Mouse (Mus musculus) leukemia stem cell, adult 10-12 weeks (primary cell): ENCODE data around the gene Timm10. TPM values are rescaled to one million over a fixed set of nuclear protein-coding genes. Genes with fewer than 3 reads are reported as not detected.

Experiments
- polyA plus RNA-seq: library from polyadenylated mRNA; stranded (reverse); fragments of >175 nt; gene quantifications from 2 replicates; pipeline ENCODE4 v1.2.3, GENCODE M21; 2012; ENCODE audit warnings: low replicate concordance

Timm10 gene
- 2.3 and 7.3 TPM in 2 replicates for polyA plus RNA-seq

DNA sequence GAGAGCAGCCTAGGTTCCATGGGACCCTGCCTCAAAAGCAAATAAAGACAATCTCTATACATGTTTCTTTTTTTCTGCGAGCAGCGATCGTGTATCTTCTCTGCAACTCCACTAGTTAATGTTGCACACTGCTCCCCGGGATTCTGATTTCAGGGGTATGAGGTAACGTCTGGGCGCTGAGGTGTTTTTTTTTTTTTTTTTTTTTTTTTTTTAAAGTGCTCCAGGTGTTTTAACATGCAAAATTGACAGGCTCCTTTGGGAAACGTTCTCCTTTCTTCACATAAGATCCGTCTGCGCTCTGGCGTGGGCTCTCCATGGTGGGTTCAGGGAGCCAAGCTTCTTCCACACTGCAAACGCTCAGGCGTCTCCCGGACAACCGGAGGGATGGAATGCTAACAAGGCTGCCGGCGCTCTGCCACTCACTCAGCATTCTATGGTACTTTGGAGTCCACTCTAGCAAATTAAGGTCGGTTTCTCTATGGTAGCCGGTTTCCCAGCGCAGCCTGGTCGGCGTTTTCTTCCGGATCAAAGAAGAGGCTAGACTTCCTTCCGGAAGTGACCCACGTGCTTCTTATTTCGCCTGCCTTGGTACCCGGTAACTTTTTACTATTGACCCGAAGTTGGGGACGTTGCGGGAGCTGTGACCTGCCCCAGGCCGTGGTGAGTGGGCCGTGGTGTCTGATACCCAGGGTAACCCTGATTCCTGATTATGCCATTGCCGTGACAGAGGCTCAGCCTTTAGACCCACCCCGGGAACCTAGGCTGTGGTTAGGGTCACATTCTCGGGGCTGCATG is at the start of gene Timm10:
TSS of gene Timm10 (plus strand) at position 510 of the 795 bp plus-strand sequence.

DNA sequence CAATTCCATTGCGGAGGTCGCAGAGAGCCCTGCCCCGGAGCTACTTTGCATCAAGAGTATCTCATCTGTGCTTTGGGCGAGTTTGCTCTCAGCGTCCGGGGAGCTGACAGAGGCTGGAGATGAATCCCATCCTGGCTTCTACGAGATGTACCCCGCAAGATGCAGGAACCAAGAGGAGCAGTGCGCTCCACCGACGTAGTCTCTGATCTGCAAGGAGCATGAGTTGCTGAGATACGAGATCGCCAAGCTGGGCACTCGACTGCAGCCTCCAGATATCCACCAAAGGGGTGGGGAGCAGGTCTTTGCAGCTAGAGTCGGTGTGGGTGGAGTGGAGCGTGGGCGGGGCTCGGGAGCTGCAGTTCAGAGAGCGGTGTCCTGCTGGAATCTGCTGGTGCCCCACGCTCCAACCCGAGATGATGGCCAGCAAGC is 28.3 kb upstream of the Timm10 start, which contains the start of gene Ube2l6:
TSS of gene Ube2l6 (plus strand) at position 336 of the 429 bp plus-strand sequence.

DNA sequence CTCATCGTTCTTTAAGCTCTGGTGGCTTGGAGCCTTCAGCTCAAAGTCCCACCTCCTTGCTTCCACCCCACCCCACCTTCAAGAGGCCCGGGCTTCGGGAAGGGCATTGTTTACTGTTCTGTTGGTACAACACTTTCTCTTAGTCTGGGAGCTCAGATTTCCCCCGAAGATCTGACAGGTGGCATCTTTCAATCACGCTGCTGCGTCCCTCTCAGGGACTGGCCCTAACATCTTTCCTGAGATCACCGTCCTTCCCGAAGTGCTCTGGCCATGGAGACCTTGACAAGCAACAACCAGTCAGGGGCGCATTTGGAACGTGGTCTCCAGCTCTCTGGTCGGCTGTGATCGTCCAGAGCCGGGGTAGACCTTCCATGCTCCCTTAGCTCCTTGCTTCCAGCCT is 4.2 kb upstream of the Timm10 start, which contains the start of gene Smtnl1:
TSS of gene Smtnl1 (minus strand) at position 101 of the 400 bp plus-strand sequence.

DNA sequence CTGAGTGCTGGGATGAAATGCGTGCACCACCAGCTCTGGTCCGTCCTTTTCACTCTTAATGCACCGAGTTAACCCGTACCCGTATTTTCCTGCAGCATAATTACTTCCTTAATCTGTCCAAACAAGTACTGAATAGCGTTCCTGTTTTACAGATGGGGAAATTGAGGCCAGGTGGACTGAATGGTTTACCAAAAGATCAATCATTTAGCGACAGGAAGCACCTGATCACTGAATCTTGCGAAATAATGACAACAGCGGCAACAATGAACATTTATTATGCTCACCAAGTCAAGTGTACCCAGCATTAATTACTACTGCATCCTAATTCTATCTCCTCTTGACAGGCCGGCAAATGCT is 11.8 kb downstream of the Timm10 start, which contains the start of gene Slc43a1:
TSS of gene Slc43a1 (plus strand) at position 258 of the 357 bp plus-strand sequence.

Other genes starting within 250 kb of the Timm10 start
- 0.83 and 4.1 TPM in 2 replicates for gene Ctnnd1, start 176.2 kb upstream of the Timm10 start, polyA plus RNA-seq
- not detected in 2 replicates for gene Btbd18, start 167.9 kb upstream of the Timm10 start, polyA plus RNA-seq
- 101 and 122 TPM in 2 replicates for gene Selenoh, start 156.2 kb upstream of the Timm10 start, polyA plus RNA-seq
- not detected in 2 replicates for gene Gm28635, start 149.0 kb upstream of the Timm10 start, polyA plus RNA-seq
- gene Med19, start 148.6 kb upstream of the Timm10 start, polyA plus RNA-seq: 23.7 and 36.7 TPM in 2 replicates
- 2.7 and 4.2 TPM in 2 replicates for gene Tmx2, start 147.9 kb upstream of the Timm10 start, polyA plus RNA-seq
- 22.7 and 68.7 TPM in 2 replicates for gene Zdhhc5, start 111.8 kb upstream of the Timm10 start, polyA plus RNA-seq
- gene Clp1, start 99.6 kb upstream of the Timm10 start, polyA plus RNA-seq: 0.41 and 0.85 TPM in 2 replicates
- gene Ypel4, start 92.9 kb upstream of the Timm10 start, polyA plus RNA-seq: 191 and 216 TPM in 2 replicates
- not detected in 2 replicates for gene Gm19426, start 83.3 kb upstream of the Timm10 start, polyA plus RNA-seq
- gene Serping1, start 51.6 kb upstream of the Timm10 start, polyA plus RNA-seq: 2.8 TPM in 1 of 2 replicates, not detected in the other
- 3.3 and 20.8 TPM in 2 replicates for gene Ube2l6, start 28.2 kb upstream of the Timm10 start, polyA plus RNA-seq
- not detected in 2 replicates for gene Smtnl1, start 4.3 kb upstream of the Timm10 start, polyA plus RNA-seq
- 52.4 and 120 TPM in 2 replicates for gene Slc43a1, start 11.9 kb downstream of the Timm10 start, polyA plus RNA-seq
- gene Rtn4rl2, start 59.7 kb downstream of the Timm10 start, polyA plus RNA-seq: 3.3 and 4.7 TPM in 2 replicates
- gene Slc43a3, start 109.6 kb downstream of the Timm10 start, polyA plus RNA-seq: 23.9 and 31.0 TPM in 2 replicates
- not detected in 2 replicates for gene Prg2, start 153.5 kb downstream of the Timm10 start, polyA plus RNA-seq
- 0.61 TPM in 1 of 2 replicates, not detected in the other for gene Prg3, start 161.2 kb downstream of the Timm10 start, polyA plus RNA-seq
- 34.2 and 67.2 TPM in 2 replicates for gene Ssrp1, start 210.2 kb downstream of the Timm10 start, polyA plus RNA-seq
- gene P2rx3, start 210.5 kb downstream of the Timm10 start, polyA plus RNA-seq: not detected in 2 replicates
- 7.2 and 11.3 TPM in 2 replicates for gene Tnks1bp1, start 221.0 kb downstream of the Timm10 start, polyA plus RNA-seq